Mouse (Mus musculus) myocyte (in vitro differentiated cells): ENCODE results near the gene Akr1c19. TPM values are rescaled to one million over a fixed set of nuclear protein-coding genes. Genes with fewer than 3 reads are reported as not detected.
"Not testable (repeated sequence)": the region's sequence is repeated elsewhere in the genome, so short reads cannot be mapped to it uniquely, and the experiment has no call there.

Experiments used
- H3K27me3 ChIP-seq: one replicate; pipeline ENCODE4 v1.6.1; 2011; ENCODE audit not compliant: control insufficient read depth, insufficient read depth, insufficient read length
- H3K36me3 ChIP-seq: one replicate; pipeline ENCODE4 v1.6.1; 2011; ENCODE audit not compliant: control insufficient read depth, insufficient read depth
- H3K4me2 ChIP-seq: one replicate; pipeline ENCODE4 v1.6.1; 2011; ENCODE audit warnings: low read depth, control low read depth
- H3K4me3 ChIP-seq: one replicate; pipeline ENCODE4 v1.5.1; 2011; ENCODE audit warnings: mild to moderate bottlenecking, control low read depth, moderate library complexity
- H3K79me2 ChIP-seq: one replicate; pipeline ENCODE4 v1.6.1; 2011; ENCODE audit not compliant: control insufficient read depth, insufficient read depth
- H3ac ChIP-seq: one replicate; pipeline ENCODE4 v1.6.1; 2011; ENCODE audit not compliant: control insufficient read depth, insufficient read length
- CEBPB ChIP-seq: IDR thresholded peaks from 2 replicates; pipeline ENCODE4 v1.6.1; 2011; ENCODE audit warnings: mild to moderate bottlenecking, moderate library complexity; ENCODE audit not compliant: poor library complexity, insufficient read depth, severe bottlenecking
- E2F4 ChIP-seq: IDR thresholded peaks from one replicate; pipeline ENCODE4 v1.6.1; 2011; ENCODE audit warnings: mild to moderate bottlenecking, control low read depth, moderate library complexity; ENCODE audit not compliant: insufficient read depth
- MAX ChIP-seq: IDR thresholded peaks from one replicate; pipeline ENCODE4 v1.6.1; 2011; ENCODE audit warnings: low read depth, mild to moderate bottlenecking, control low read depth
- MYOD1 ChIP-seq, 3 experiments: IDR thresholded peaks; one replicate each; pipeline ENCODE4 v1.6.1; 2011; ENCODE audit warnings: control low read depth in 2 of 3, low read depth in 2 of 3, mild to moderate bottlenecking in 2 of 3, moderate library complexity in 1 of 3; ENCODE audit not compliant: insufficient read length in 2 of 3, control insufficient read depth in 1 of 3
- MYOG ChIP-seq, 3 experiments: IDR thresholded peaks; one replicate each; pipeline ENCODE4 v1.6.1; 2011; ENCODE audit warnings: control low read depth in 2 of 3, low read depth in 2 of 3, mild to moderate bottlenecking in 2 of 3; ENCODE audit not compliant: insufficient read length in 2 of 3, control insufficient read depth in 1 of 3, insufficient read depth in 1 of 3
- POLR2A ChIP-seq: IDR thresholded peaks from one replicate; pipeline ENCODE4 v1.6.1; 2011; ENCODE audit warnings: low read depth, mild to moderate bottlenecking, control low read depth, moderate library complexity; ENCODE audit not compliant: insufficient read length
- POLR2AphosphoS2 ChIP-seq: IDR thresholded peaks from one replicate; pipeline ENCODE4 v1.6.1; 2011; ENCODE audit warnings: low read depth, control low read depth; ENCODE audit not compliant: insufficient read length
- REST ChIP-seq: IDR thresholded peaks from one replicate; pipeline ENCODE4 v1.6.1; 2011; ENCODE audit warnings: mild to moderate bottlenecking, control low read depth, moderate library complexity; ENCODE audit not compliant: insufficient read depth, insufficient read length
- SRF ChIP-seq: IDR thresholded peaks from one replicate; pipeline ENCODE4 v1.6.1; 2011; ENCODE audit warnings: low read depth; ENCODE audit not compliant: control insufficient read depth, insufficient read length
- TCF12 ChIP-seq: IDR thresholded peaks from one replicate; pipeline ENCODE4 v1.6.1; 2011; ENCODE audit warnings: mild to moderate bottlenecking, control low read depth; ENCODE audit not compliant: poor library complexity, insufficient read depth, severe bottlenecking
- TCF3 ChIP-seq: IDR thresholded peaks from one replicate; pipeline ENCODE4 v1.6.1; 2011; ENCODE audit warnings: low read depth, control low read depth; ENCODE audit not compliant: insufficient read length
- USF1 ChIP-seq: IDR thresholded peaks from one replicate; pipeline ENCODE4 v1.6.1; 2011; ENCODE audit warnings: low read depth, mild to moderate bottlenecking, control low read depth, moderate library complexity
- polyA plus RNA-seq: library from polyadenylated mRNA; unstranded; fragments of >200 nt; fragmentation: generic; extraction: Trizol; gene quantifications from one replicate; pipeline ENCODE4 v1.2.1, GENCODE M21; 2012; ENCODE audit warnings: missing spikeins

Gene Akr1c19
- polyA plus RNA-seq, 1 experiment: not detected

DNA sequence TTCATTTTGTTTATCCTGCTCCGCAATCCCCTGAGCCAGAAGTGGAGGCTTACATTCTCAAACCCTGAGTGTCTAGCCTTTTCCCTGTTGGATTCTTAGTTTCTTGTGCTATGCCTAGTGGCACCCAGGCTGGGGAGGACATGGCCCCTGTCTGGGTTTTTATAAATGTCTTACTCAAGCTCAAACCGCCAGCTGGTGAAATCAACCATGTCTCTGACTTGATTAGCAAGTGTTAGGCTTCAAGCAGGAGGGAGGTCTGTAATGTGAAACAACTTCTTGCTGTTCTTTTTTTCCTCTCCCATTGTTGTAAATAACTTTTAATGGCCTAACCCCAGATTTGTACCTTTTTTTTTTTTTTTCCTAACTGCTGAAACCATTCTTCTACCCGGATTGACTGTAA is 20.8 kb downstream of the Akr1c19 start:
- no peak overlapping the region for H3K4me3 ChIP-seq

DNA sequence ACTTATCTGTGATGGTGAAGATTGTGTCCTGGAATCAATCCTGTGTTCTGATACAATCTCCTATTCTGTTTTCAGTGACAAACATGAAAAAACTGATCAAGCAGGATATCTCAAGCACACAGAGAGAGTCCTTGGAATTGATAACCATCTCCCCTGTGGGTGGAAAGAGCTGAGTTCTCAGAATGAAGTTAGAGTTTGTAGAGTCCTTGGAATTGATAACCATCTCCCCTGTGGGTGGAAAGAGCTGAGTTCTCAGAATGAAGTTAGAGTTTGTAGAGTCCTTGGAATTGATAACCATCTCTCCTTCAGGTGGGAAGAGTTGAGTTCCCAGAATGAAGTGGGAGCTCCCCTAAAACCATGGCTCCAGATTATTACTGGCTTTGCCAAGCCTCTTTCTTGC is 28.4 kb downstream of the Akr1c19 start:
- not testable (repeated sequence) for H3ac ChIP-seq, H3K4me2 ChIP-seq, H3K79me2 ChIP-seq, H3K36me3 ChIP-seq, H3K27me3 ChIP-seq, H3K4me3 ChIP-seq

More for the DNA sequence above, 20.8 kb downstream of the Akr1c19 start:
- H3K27me3 ChIP-seq: no peaks in the 10 kb centered on the region
- no peaks in the 10 kb centered on the region for H3K36me3 ChIP-seq
- H3K4me2 ChIP-seq: no peak overlapping the region
- TF ChIP-seq REST (no peak), CEBPB (no peak), E2F4 (no peak), SRF (no peak), TCF12 (no peak), POLR2A (no peak), TCF3 (no peak), MAX (no peak)
- no peak overlapping the region for H3ac ChIP-seq
- H3K79me2 ChIP-seq: no peaks in the 10 kb centered on the region

DNA sequence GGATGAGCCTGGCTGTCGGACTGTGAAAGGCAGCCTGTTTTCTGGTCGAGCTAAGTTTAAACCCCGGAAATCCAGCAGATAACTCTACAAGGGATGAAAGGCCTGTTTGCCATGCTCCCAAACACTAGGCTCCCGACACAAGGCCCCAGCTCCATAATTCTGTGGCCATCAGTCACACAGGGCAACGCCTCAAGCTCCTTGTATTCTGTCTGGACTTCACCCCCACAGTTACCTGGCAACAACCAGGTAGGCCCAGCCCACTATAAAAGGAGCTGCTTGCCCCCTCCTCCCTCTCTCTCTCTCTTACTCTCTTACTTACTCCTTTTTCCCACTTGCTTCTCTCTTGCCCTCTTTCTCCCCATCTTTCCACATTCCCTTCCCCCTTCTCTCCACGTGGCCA is 28.8 kb downstream of the Akr1c19 start:
- Histone ChIP-seq H3K4me3 (no peak overlapping the region), H3K4me2 (no peak overlapping the region), H3K36me3 (no peaks in the 10 kb centered on the region), H3K79me2 (no peaks in the 10 kb centered on the region), H3ac (no peak overlapping the region), H3K27me3 (no peaks in the 10 kb centered on the region)
- TF ChIP-seq REST: no peak

DNA sequence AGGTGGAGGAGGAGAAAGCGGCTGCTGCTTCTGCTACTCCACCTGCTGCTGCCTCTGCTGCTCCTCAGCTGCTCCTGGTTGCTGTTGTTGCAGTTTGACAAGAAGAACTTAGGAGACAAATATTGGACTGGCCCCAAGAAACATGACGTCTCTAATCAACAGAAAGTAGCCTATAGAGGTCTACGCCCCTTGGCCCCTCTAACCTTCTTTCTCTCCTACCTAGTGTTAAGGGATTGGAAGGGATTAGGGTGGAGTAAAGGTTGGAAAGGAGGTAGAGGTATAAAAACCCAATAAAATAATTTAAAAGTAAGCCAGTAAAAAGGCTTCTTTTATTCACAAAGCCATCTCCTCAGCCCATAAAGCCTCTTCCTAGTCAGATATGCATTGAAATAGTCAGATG is 36.1 kb downstream of the Akr1c19 start:
- Histone ChIP-seq H3K36me3 (no peaks in the 10 kb centered on the region), H3K4me3 (no peak overlapping the region), H3ac (no peak overlapping the region), H3K4me2 (no peak overlapping the region), H3K79me2 (no peaks in the 10 kb centered on the region), H3K27me3 (no peaks in the 10 kb centered on the region)
- no peak for TF ChIP-seq CEBPB
- TF ChIP-seq POLR2A: no peak
- TF ChIP-seq MAX: no peak
- TF ChIP-seq TCF3: no peak
- TF ChIP-seq MYOD1 (IDR thresholded peaks at IDR 0.05; ENCODE audit: control insufficient read depth in 1 of 3, insufficient read length in 2 of 3, low read depth in 2 of 3): no peak
- TF ChIP-seq USF1: no peak
- TF ChIP-seq REST: no peak
- no peak for TF ChIP-seq TCF12
- no peak for TF ChIP-seq MYOG (IDR thresholded peaks at IDR 0.05; ENCODE audit: control insufficient read depth in 1 of 3, insufficient read depth in 1 of 3, insufficient read length in 2 of 3, low read depth in 2 of 3)
- TF ChIP-seq SRF: no peak
- no peak for TF ChIP-seq E2F4
- TF ChIP-seq POLR2AphosphoS2: no peak

DNA sequence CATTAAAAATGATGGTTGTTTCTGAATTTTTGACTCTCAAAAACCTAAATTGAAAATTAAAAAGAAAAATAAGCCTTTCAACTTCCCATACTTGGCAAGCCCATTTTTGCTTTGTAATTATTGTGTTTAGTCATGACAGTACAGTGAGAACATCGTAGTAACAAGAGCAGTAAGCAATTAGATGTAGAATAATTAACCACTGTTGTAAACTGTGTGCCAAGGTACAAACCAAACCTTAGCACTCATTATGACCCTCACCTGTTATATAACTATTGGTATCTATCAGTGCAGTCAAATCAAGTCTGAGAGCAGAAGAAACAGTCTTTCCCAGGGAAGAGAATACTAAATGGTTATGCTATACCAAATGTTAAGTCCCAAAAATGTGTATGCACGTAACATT is 36.5 kb downstream of the Akr1c19 start:
- H3K79me2 ChIP-seq: no peaks in the 10 kb centered on the region
- TF ChIP-seq POLR2A: no peak
- no peaks in the 10 kb centered on the region for H3K27me3 ChIP-seq
- H3K4me2 ChIP-seq: no peak overlapping the region
- H3K4me3 ChIP-seq: no peak overlapping the region
- no peaks in the 10 kb centered on the region for H3K36me3 ChIP-seq
- no peak overlapping the region for H3ac ChIP-seq

DNA sequence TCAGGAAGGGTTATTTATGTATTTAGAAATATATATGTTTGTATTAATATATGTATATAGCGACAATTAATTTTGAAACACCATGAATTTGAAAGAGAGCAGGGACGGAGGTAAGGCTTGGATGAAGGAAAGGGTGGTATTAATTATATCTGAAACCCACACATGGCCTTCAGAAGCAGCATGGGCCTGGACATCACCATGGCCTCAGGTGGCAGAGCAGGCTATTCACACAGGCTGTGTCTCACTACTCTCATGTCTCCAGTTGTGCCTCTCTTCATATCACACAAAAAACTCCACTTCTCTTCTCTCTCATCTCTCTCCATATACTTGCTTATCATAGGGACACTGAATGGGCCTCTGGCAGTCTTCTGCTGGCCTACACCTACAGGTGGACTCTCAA is 37.0 kb downstream of the Akr1c19 start:
- H3K36me3 ChIP-seq, H3K4me3 ChIP-seq, H3K4me2 ChIP-seq, H3K27me3 ChIP-seq, H3K79me2 ChIP-seq, H3ac ChIP-seq: not testable (repeated sequence)

DNA sequence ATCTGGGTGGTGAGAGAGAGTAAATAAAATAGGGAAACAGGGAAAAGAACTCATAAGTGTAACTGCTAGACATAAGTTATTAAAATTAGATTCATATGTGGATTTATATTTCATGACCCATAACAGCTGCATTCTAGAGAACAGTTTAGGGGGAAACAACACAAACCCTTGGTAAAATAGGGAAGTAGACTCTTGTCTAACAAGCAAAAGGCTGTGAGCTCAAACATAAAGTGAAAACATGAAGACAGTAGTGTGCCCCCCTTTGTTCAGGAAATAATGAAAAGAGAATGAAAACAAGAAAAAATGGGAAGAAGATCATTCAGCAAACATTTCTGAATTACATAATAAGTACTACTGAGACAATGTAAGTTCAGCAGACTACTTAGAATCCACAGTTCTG is 42.4 kb downstream of the Akr1c19 start:
- H3ac ChIP-seq: no peak overlapping the region
- no peak overlapping the region for H3K4me2 ChIP-seq
- H3K27me3 ChIP-seq: no peaks in the 10 kb centered on the region
- no peaks in the 10 kb centered on the region for H3K79me2 ChIP-seq
- no peak overlapping the region for H3K4me3 ChIP-seq
- H3K36me3 ChIP-seq: no peaks in the 10 kb centered on the region
- TF ChIP-seq SRF (no peak), TCF3 (no peak), MAX (no peak), POLR2A (no peak), REST (no peak), MYOG (IDR thresholded peaks at IDR 0.05; ENCODE audit: control insufficient read depth in 1 of 3, insufficient read depth in 1 of 3, insufficient read length in 2 of 3, low read depth in 2 of 3) (no peak), E2F4 (no peak), CEBPB (no peak), MYOD1 (IDR thresholded peaks at IDR 0.05; ENCODE audit: control insufficient read depth in 1 of 3, insufficient read length in 2 of 3, low read depth in 2 of 3) (no peak), TCF12 (no peak), POLR2AphosphoS2 (no peak), USF1 (no peak)
